Mouse (Mus musculus): ENCODE data around the gene Tgm4. TPM values are rescaled to one million over a fixed set of nuclear protein-coding genes. Genes with fewer than 3 reads are reported as not detected.

The Tgm4 gene
- total RNA-seq, 2 experiments from 2014 or later: not detected

DNA sequence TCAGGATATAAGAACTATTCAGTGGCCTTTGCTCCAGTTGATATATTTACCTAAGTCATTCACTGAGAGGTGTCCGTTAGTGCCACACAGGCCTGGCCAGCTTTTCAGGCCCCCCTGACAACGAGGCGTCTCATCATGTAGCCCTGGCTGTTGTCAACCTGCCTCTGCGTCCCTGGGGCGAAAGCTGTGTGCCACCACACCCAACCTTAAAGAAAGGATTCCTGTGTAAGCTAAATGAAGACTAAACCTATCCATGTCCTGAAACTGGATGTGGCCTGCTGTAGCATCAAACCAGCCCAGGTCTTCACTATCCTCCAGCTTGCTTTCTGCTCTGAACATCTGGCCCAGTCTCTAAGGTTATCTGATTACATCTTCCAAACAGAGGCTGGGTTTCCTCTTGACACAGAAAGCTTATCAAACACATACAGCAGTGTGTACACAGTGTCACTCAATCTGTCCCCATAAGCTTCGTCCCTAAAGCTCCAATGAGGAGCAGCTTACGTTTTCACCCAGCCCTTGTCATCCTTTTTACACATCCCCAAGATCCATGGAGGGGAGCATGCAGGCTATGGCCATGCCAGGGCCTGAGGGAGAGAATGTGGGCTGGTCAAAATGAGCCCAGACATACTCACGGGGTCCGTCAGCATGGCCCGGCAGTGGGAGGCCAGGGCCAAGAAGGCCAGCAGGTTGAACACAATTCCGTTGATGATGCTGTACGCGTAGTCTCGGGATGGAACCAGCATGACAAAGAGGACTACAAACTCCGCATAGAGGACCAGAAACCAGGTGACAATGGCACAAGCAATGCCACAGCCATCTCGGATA is 65.3 kb downstream of the Tgm4 start:
- 0 out of 2 replicates have a peak, but pooled peaks have one; percentile 37 for ATAC-seq (replicated peaks; ENCODE audit: low FRiP score, poor library complexity, severe bottlenecking)

DNA sequence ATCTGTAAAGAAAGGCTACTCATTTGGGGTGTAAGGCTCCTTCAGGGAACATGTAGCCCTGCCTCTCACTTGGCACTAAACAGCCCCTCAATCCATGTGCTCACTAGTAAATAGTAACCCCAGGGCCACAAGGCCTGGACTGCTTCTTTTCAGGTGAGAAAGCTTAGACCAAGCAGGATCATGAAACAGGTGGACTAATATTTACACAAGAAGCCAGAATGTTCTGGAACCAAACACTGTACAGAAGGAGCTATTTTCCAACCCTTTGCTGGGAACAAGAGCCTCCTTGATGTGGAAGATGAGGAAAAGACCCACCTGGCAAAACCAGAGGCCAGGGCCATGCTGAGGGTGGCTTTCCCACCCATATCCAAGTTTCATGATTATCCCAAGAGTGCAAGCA is 68.9 kb downstream of the Tgm4 start:
- ATAC-seq (replicated peaks; ENCODE audit: low FRiP score, poor library complexity, severe bottlenecking): no peak

DNA sequence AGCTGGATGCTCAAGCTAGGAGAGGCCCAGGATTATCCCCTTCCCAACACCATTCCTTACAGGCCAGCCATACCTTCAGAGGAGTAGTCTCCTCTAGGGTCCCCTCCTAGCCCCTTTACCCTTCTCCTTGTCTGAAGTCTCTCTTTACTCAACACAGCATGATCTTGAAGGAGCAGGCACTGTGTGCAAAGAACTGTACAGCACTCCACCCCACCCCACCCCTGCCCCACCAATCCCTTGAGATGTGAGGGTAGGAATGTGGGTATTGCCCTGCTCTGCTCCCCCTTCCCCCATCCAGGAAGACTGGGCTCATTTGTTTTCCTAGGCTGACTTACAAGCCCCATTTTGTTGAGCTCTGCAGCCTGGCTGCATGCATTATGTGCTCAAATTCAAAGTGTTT is 69.8 kb downstream of the Tgm4 start:
- ATAC-seq (replicated peaks; ENCODE audit: low FRiP score, poor library complexity, severe bottlenecking): no peak

DNA sequence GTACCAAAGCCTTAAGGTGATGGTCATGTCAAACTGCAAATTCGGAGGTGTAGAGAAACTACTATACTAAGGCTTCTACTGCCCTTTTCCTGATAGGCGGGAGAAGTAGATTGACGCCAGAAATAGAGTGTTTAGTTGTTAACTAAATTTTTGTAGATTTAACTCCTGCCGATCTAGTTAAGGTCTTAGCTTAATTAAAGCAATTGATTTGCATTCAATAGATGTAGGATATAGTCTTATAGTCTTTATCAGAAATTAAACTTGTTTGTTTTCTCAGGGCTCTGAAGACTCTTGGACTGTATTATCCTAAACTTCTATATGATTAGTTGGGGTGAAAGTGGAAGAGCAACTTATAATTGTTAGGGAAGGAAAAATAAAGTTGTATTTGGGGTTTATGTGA is 72.7 kb downstream of the Tgm4 start:
- ATAC-seq (replicated peaks; ENCODE audit: low FRiP score, poor library complexity, severe bottlenecking): peak; percentile 74

DNA sequence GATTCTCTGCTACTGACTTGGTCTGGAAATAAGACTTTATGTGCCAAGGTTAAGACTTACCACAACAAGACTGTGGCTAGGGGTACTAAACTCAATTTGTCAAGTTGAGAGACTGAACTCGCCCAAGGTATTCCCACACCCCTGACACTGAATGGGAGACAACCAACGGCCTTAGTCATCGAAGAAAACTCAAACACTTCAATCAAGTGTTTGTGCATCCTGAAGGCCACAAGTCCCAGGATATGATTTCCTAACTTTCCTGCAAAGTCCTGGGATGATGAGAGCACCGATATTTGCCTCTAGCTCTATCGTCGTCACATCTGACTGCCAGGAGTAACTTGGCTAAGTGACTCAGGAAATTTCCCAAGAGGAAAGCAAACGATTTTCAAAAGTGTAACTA is 74.7 kb downstream of the Tgm4 start:
- ATAC-seq (replicated peaks; ENCODE audit: low FRiP score, poor library complexity, severe bottlenecking): no peak

DNA sequence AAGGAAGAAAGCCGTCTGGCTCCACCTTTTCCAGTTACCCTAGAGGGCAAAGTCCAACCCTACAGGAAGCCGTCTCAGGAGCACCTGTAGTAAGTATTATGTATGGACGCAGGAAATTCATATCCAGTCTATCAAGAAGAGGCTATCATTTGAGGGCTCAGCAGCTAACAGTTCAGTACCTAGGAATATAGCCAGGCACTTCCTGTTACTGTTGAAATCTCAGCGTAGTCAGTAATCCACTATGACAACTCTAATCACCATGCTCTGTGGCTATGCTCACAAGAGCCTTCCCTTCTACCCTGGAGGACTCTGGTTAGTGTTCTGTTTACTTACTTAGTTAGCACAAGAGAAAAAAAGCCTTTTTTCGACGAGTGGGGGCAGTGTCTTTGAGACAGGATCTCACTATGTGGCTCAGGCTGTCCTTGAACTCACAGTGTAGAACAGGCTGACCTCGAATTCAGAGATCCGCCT is 77.3 kb downstream of the Tgm4 start:
- no peak for ATAC-seq (replicated peaks; ENCODE audit: low FRiP score, poor library complexity, severe bottlenecking)

DNA sequence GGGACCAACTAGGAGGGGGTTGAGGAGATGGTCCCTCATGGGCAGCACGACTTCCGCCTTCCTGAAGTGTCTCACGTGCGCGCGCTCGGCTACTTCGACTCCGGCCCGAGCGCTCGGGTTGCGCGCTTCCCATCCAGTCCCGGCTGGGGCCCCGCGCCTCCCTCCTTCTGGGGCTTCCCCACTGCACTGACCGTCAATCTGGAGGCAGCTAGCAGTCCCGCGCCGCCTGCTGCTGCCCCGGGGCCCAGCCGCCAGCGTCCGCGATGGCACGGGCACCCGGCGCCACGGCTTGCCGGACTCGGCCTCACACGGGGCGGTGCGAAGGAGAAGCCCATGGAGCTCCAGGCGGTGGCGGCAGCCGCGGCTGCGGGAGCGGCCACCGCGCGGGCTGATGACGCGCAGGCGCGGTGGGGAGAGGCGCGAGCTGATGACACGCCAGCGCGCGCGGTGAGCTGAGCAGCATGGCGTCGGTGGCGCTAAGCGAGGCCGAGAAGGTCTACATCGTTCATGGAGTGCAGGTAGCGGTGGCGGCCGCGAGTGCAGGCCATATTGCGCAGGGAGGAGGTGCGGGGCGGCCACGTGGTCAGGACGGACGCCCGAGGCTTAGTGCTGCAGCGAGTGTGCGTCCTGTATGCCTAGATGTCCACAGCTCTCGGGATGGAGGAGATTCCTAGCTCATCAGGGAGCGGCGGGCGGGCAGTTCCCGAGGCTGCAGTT is 78.4 kb downstream of the Tgm4 start, which contains the start of the genes Zdhhc3 and Exosc7:
TSS of gene Zdhhc3 (minus strand) at position 401 of the 717 bp plus-strand sequence.
TSS of gene Exosc7 (plus strand) at position 411 of the 717 bp plus-strand sequence.
- ATAC-seq (replicated peaks; ENCODE audit: low FRiP score, poor library complexity, severe bottlenecking): peak; percentile 85

DNA sequence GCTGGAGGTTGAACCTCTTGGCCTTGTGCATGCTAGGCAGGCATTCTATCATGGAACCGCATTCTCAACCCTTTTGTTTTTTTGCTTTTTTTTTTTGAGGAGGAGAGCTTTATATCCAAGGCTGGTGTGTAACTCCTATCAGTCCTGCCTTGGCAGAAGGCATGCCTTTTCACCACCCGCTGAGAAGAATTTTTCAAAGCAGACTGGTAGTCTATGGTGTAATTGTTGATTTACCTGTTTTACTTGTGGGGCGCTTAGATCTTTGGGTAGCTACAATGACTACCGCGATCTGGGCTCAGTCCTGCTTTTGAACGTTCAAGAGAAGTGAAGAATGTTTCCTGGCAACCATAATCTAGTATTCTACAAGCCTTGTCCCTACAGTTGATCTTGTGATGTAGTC is 79.4 kb downstream of the Tgm4 start:
- ATAC-seq (replicated peaks; ENCODE audit: low FRiP score, poor library complexity, severe bottlenecking): no peak

DNA sequence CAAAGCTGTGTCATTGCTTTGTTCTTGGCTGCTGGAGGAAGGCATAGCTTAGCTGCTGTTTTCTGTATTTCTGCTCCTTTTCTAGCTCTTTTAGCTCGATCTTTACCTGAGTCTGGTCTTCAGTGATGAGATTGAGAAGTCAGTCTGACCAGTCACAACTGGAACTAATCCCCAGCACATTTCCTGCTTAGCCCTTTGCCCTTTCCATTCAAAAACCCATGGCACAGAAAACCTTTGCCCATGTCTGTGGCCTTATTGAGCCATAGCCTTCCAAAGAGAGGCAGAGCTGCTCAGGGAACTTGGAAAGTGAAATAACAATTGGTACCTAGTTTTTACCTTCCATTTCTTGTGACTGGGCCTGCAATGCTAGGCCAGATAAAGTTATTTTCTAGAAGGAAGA is 81.0 kb downstream of the Tgm4 start:
- no peak for ATAC-seq (replicated peaks; ENCODE audit: low FRiP score, poor library complexity, severe bottlenecking)

Other genes with a start within 250 kb of the Tgm4 start
- gene Tcaim, start 229.2 kb upstream of the Tgm4 start, total RNA-seq (2015; ENCODE audit: low replicate concordance): 0.19 and 0.84 TPM in 2 replicates
- 1.3 and 1.7 TPM in 2 replicates for gene Tcaim, start 229.2 kb upstream of the Tgm4 start, total RNA-seq (2017; ENCODE audit: low replicate concordance)
- gene Gm35549, start 190.7 kb upstream of the Tgm4 start, total RNA-seq (2015; ENCODE audit: low replicate concordance): not detected in 2 replicates
- not detected in 2 replicates for gene Gm35549, start 190.7 kb upstream of the Tgm4 start, total RNA-seq (2017; ENCODE audit: low replicate concordance)
- 16.7 TPM in 2 replicates for gene Zfp445, start 168.7 kb upstream of the Tgm4 start, total RNA-seq (2015; ENCODE audit: low replicate concordance)
- 18.7 and 19.8 TPM in 2 replicates for gene Zfp445, start 168.7 kb upstream of the Tgm4 start, total RNA-seq (2017; ENCODE audit: low replicate concordance)
- gene Zkscan7, start 149.0 kb upstream of the Tgm4 start, total RNA-seq (2015; ENCODE audit: low replicate concordance): 0.77 TPM in 1 of 2 replicates, not detected in the other
- gene Zkscan7, start 149.0 kb upstream of the Tgm4 start, total RNA-seq (2017; ENCODE audit: low replicate concordance): not detected in 2 replicates
- 1.9 TPM in 1 of 2 replicates, not detected in the other for gene Zfp105, start 111.7 kb upstream of the Tgm4 start, total RNA-seq (2015; ENCODE audit: low replicate concordance)
- 1.8 TPM in 1 of 2 replicates, not detected in the other for gene Zfp105, start 111.7 kb upstream of the Tgm4 start, total RNA-seq (2017; ENCODE audit: low replicate concordance)
- 22.9 and 32.4 TPM in 2 replicates for gene 1110059G10Rik, start 83.7 kb upstream of the Tgm4 start, total RNA-seq (2015; ENCODE audit: low replicate concordance)
- gene 1110059G10Rik, start 83.7 kb upstream of the Tgm4 start, total RNA-seq (2017; ENCODE audit: low replicate concordance): 5.8 and 18.7 TPM in 2 replicates
- gene Kif15, start 83.7 kb upstream of the Tgm4 start, total RNA-seq (2015; ENCODE audit: low replicate concordance): 43.4 and 70.8 TPM in 2 replicates
- gene Kif15, start 83.7 kb upstream of the Tgm4 start, total RNA-seq (2017; ENCODE audit: low replicate concordance): 118 and 133 TPM in 2 replicates
- gene Tmem42, start 13.4 kb upstream of the Tgm4 start, total RNA-seq (2015; ENCODE audit: low replicate concordance): 2.5 and 5.4 TPM in 2 replicates
- gene Tmem42, start 13.4 kb upstream of the Tgm4 start, total RNA-seq (2017; ENCODE audit: low replicate concordance): 1.1 and 1.3 TPM in 2 replicates
- 11.7 and 24.9 TPM in 2 replicates for gene Zdhhc3, start 78.5 kb downstream of the Tgm4 start, total RNA-seq (2015; ENCODE audit: low replicate concordance)
- gene Zdhhc3, start 78.5 kb downstream of the Tgm4 start, total RNA-seq (2017; ENCODE audit: low replicate concordance): 8.4 and 15.1 TPM in 2 replicates
- gene Exosc7, start 78.5 kb downstream of the Tgm4 start, total RNA-seq (2015; ENCODE audit: low replicate concordance): 6.5 and 12.3 TPM in 2 replicates
- gene Exosc7, start 78.5 kb downstream of the Tgm4 start, total RNA-seq (2017; ENCODE audit: low replicate concordance): 12.9 and 24.5 TPM in 2 replicates
- gene Clec3b, start 116.2 kb downstream of the Tgm4 start, total RNA-seq (2015; ENCODE audit: low replicate concordance): not detected in 2 replicates
- not detected in 2 replicates for gene Clec3b, start 116.2 kb downstream of the Tgm4 start, total RNA-seq (2017; ENCODE audit: low replicate concordance)
- not detected in 2 replicates for gene Cdcp1, start 181.3 kb downstream of the Tgm4 start, total RNA-seq (2015; ENCODE audit: low replicate concordance)
- not detected in 2 replicates for gene Cdcp1, start 181.3 kb downstream of the Tgm4 start, total RNA-seq (2017; ENCODE audit: low replicate concordance)
- gene Tmem158, start 226.0 kb downstream of the Tgm4 start, total RNA-seq (2015; ENCODE audit: low replicate concordance): 1.3 TPM in 1 of 2 replicates, not detected in the other
- gene Tmem158, start 226.0 kb downstream of the Tgm4 start, total RNA-seq (2017; ENCODE audit: low replicate concordance): not detected in 2 replicates